ENCODE assay signal across 8 mouse cellular contexts in the genomic region with DNA sequence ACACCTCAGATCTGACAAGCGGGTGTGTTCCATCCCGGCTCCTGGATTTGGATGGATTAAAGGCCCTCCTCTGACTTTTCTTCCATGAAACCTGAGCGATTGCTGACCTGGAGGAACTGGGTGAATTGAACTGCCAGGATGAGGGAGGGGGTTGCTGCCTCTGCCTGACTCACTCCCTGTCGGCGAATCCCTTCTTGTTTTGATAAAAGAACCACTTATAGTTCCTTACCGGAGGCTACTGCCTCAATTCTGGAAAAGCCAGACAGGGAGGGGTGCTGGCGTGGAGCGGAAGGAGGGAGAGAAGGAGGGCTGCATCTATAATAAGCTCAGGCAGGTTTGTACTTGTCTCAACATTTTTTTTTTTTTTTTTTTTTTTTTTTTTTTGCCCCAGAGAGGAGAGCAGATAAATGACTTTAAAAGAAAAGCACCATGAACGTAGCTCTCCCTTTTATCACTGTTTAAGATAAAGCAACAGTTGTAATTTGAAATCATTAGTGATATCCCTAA.
DNase-seq lines count a peak whose midpoint lies in the region; ATAC-seq and TF ChIP-seq lines count a peak whose summit lies in the region.

No protein-coding gene starts in this region.

- 0 out of 2 replicates have a peak overlapping the region, but pooled peaks have one; percentile 13 for H3K27ac ChIP-seq in limb, embryonic 14.5 days (replicated peaks; ENCODE audit: low read depth, low read length)
- H3K27ac ChIP-seq in neural tube, embryonic 15.5 days (replicated peaks): peak overlapping the region; percentile 86

- no peak for ATAC-seq in limb, embryonic 14.5 days (ENCODE audit: low FRiP score, low read depth)
- no peak for ATAC-seq in neural tube, embryonic 15.5 days (ENCODE audit: low FRiP score)

- H3K4me3 ChIP-seq in limb, embryonic 14.5 days (replicated peaks; ENCODE audit: low read length): peak overlapping the region; percentile 82
- peak overlapping the region; percentile 81 for H3K4me3 ChIP-seq in neural tube, embryonic 15.5 days (replicated peaks)

- H3K36me3 ChIP-seq in limb, embryonic 14.5 days (ENCODE audit: control insufficient read depth, insufficient read depth, low read length): no peaks in the 10 kb centered on the region
- no peaks in the 10 kb centered on the region for H3K36me3 ChIP-seq in neural tube, embryonic 15.5 days

- peak overlapping the region; percentile 70; the same call in 1 of the 2 replicates for H3K9ac ChIP-seq in limb, embryonic 14.5 days (ENCODE audit: low read depth, low read length, severe bottlenecking)
- H3K9ac ChIP-seq in neural tube, embryonic 15.5 days (replicated peaks): peak overlapping the region; percentile 71

- peak overlapping the region; percentile 98 for H3K4me2 ChIP-seq in limb, embryonic 14.5 days (replicated peaks; ENCODE audit: low read depth, low read length, severe bottlenecking)
- H3K4me2 ChIP-seq in neural tube, embryonic 15.5 days: peak overlapping the region; percentile 93

- no peak for TF ChIP-seq POLR2A in limb, embryonic 14.5 days (IDR thresholded peaks at IDR 0.05; ENCODE audit: borderline replicate concordance, extremely low read depth, insufficient read depth, insufficient read length)

- WGBS in limb, embryonic 14.5 days: 5% methylated on average over 9 of the region's 9 CpGs
- WGBS in neural tube, embryonic 15.5 days: 2% methylated on average over 9 of the region's 9 CpGs

- H3K27me3 ChIP-seq in limb, embryonic 14.5 days (ENCODE audit: control insufficient read depth, insufficient read depth, low read length): no peaks in the 10 kb centered on the region
- H3K27me3 ChIP-seq in neural tube, embryonic 15.5 days (replicated peaks): 0 out of 2 replicates have a peak, but pooled peaks cover 5% of the 10 kb centered on the region

- H3K9me3 ChIP-seq in limb, embryonic 14.5 days (ENCODE audit: control insufficient read depth, low read length): no peaks in the 10 kb centered on the region
- H3K9me3 ChIP-seq in neural tube, embryonic 15.5 days (replicated peaks): no peaks in the 10 kb centered on the region

- intact Hi-C loops in heart, postnatal 10 days (cut with DNase I): loop anchor here (1.0 to 10.0 kb wide), 5 partner anchors 13 to 509 kb away; partner anchors contain the start of genes Ift80 and Smc4

- peaks cover 22% of the 10 kb centered on the region for H3K4me1 ChIP-seq in limb, embryonic 14.5 days (ENCODE audit: control insufficient read depth, insufficient read depth, low read length)
- peaks cover 41% of the 10 kb centered on the region for H3K4me1 ChIP-seq in neural tube, embryonic 15.5 days

- peak; percentile 42 for DNase-seq in kidney, adult 11 months
- no peak for DNase-seq in kidney, postnatal 36 days
- peak; percentile 57 for DNase-seq in embryo, embryonic 10.5 days (ENCODE audit: low spot score)
- DNase-seq in heart, postnatal 10 days: peak; percentile 45 to 62
- DNase-seq in limb, embryonic 14.5 days (ENCODE audit: low spot score): peak; percentile 21
- DNase-seq in cerebellum, adult 9-10 months: no peak
- no peak for DNase-seq in spleen, adult 12 weeks (ENCODE audit: low spot score)

Comparison
In these comparisons a context has a peak if more than half of its experiments do, and no peak if none do; other contexts are left out.
1. DNase-seq: peak in kidney, adult 11 months (single experiment), embryo, embryonic 10.5 days (single experiment), heart, postnatal 10 days (2 of 2) and limb, embryonic 14.5 days (single experiment); none in kidney, postnatal 36 days (0 of 2), cerebellum, adult 9-10 months (single experiment) and spleen, adult 12 weeks (single experiment).